Mouse (Mus musculus) intestine, embryonic 14.5 days (tissue): ENCODE results near the gene Aldh3b2. TPM values are rescaled to one million over a fixed set of nuclear protein-coding genes. Genes with fewer than 3 reads are reported as not detected.

Experiments
- ATAC-seq: fragments of 200-750 bp; cut with Nextera tagmentation; replicated peaks from 2 replicates; pipeline ENCODE4 v1.8.0; 2017; ENCODE audit warnings: low read depth, moderate number of reproducible peaks, moderate TSS enrichment, moderate library complexity; ENCODE audit not compliant: low FRiP score, low TSS enrichment
- DNase-seq: peaks from one replicate; pipeline ENCODE4 v3.0.0-alpha.2; 2018; ENCODE audit warnings: low spot score
- H3K27ac ChIP-seq: fragments of 300-500 bp; sonication (generic); 2 replicates; pipeline ENCODE4 v1.5.1; 2014; ENCODE audit warnings: low read depth, mild to moderate bottlenecking, control low read depth
- H3K27me3 ChIP-seq: fragments of 300-500 bp; sonication (generic); replicated peaks from 2 replicates; pipeline ENCODE4 v1.6.1; 2014; ENCODE audit warnings: low read length, control low read depth; ENCODE audit not compliant: control insufficient read depth, insufficient read depth
- H3K36me3 ChIP-seq: fragments of 300-500 bp; sonication (generic); 2 replicates; pipeline ENCODE4 v1.6.1; 2014; ENCODE audit warnings: low read length, control low read depth; ENCODE audit not compliant: control insufficient read depth, insufficient read depth
- H3K4me1 ChIP-seq: fragments of 300-500 bp; sonication (generic); replicated peaks from 2 replicates; pipeline ENCODE4 v1.6.1; 2014; ENCODE audit warnings: low read length, control low read depth, mixed read lengths; ENCODE audit not compliant: control insufficient read depth, insufficient read depth
- H3K4me2 ChIP-seq: fragments of 300-500 bp; sonication (generic); 2 replicates; pipeline ENCODE4 v1.6.1; 2014; ENCODE audit warnings: low read length
- H3K4me3 ChIP-seq: fragments of 300-500 bp; sonication (generic); 2 replicates; pipeline ENCODE4 v1.5.1; 2014; ENCODE audit warnings: low read depth, low read length, control low read depth, mixed read lengths
- H3K9ac ChIP-seq: fragments of 300-500 bp; sonication (generic); 2 replicates; pipeline ENCODE4 v1.6.1; 2014; ENCODE audit warnings: mild to moderate bottlenecking, low read length
- H3K9me3 ChIP-seq: fragments of 300-500 bp; sonication (generic); 2 replicates; pipeline ENCODE4 v1.6.1; 2016; ENCODE audit warnings: low read length, control low read depth; ENCODE audit not compliant: control insufficient read depth
- WGBS: fragments of 180-500 bp; shearing (Covaris S2); extraction: QIAGEN DNeasy Blood & Tissue Kit; methylation state at CpG from one replicate; pipeline ENCODE4 v1.1.7; 2014; 5-methylcytosine and 5-hydroxymethylcytosine counted together
- polyA plus RNA-seq: library from polyadenylated mRNA; unstranded; fragments of >200 nt; fragmentation: Nextera tagmentation; extraction: Ambion mirVana; gene quantifications from 2 replicates; pipeline ENCODE4 v1.2.1, GENCODE M21; 2014

The Aldh3b2 gene
- polyA plus RNA-seq, 1 experiment from 2014 or later = 1.0 TPM

GRCm38 (mm10) chr19:3997231-3997630 lies 25.1 kb downstream of the Aldh3b2 start:
- Histone ChIP-seq H3K9me3 (no peaks in the 10 kb centered on the region), H3K9ac (no peak overlapping the region), H3K27ac (no peak overlapping the region), H3K4me1 (peaks cover 16% of the 10 kb centered on the region), H3K36me3 (no peaks in the 10 kb centered on the region), H3K4me3 (no peak overlapping the region), H3K4me2 (no peak overlapping the region), H3K27me3 (no peaks in the 10 kb centered on the region)
- ATAC-seq (no peak), DNase-seq (no peak)
- 47% methylated on average over 8 of the region's 8 CpGs for whole genome bisulfite sequencing

DNA sequence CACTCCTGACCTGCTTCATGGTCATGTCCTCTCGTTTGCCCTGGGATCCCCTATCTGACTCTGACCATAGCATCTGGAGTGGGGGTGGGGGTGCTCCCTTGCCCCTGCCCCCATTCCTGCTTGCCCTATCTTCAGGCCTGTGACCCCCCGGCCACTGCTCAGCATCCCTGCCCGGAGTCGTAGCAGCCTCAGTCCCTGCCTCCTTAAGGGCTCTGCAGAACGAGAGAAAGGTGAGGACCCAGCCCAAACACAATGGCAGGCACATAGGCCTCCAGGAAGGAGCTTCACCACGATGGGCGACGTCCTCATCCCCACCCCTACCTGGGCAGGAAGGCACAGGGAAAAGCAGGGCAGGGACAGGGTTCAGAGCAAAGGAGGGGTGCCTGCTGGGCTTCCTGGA lies 26.2 kb downstream of the Aldh3b2 start:
- H3K4me2 ChIP-seq = no peak overlapping the region
- no peak overlapping the region for H3K27ac ChIP-seq
- no peak for ATAC-seq
- no peaks in the 10 kb centered on the region for H3K9me3 ChIP-seq
- H3K4me3 ChIP-seq = no peak overlapping the region
- 77% methylated on average over 8 of the region's 8 CpGs for WGBS
- no peaks in the 10 kb centered on the region for H3K36me3 ChIP-seq
- no peak overlapping the region for H3K9ac ChIP-seq
- peaks cover 16% of the 10 kb centered on the region for H3K4me1 ChIP-seq
- no peak for DNase-seq
- no peaks in the 10 kb centered on the region for H3K27me3 ChIP-seq

DNA sequence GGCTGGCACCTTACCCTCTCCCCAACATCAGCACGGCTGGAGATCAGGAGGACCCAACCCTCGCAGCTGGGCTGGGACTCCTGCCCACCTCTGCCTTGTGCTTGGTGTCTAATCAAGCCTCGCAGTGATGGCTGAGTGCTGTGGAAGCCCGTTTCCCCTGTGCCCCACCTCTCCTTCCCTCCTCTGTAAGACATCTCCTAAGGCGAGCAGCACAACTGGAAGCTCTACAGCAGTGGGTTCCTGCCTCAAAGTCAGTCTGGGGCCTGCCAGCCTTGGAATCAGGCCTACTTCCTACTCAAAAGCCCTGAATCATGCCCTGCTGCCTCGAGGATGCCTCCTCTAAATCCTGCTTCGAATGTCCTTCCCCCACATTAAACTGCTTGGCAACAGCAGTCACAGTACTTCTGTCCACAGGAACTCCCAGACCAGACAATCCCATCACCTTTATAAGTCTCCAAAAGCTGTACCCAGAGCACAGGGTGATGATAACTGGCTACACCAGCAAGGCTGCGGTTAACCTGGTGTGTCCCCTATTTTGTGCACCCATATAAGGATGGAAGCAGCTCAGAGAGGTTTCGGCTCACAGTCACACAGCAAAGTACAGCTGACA lies 27.1 kb downstream of the Aldh3b2 start:
- Histone ChIP-seq H3K36me3 (no peaks in the 10 kb centered on the region), H3K4me2 (peak overlapping the region; percentile 87), H3K27me3 (no peaks in the 10 kb centered on the region), H3K9ac (peak overlapping the region; percentile 39), H3K27ac (no peak overlapping the region; the same call in 1 of the 2 replicates), H3K4me1 (peaks cover 16% of the 10 kb centered on the region), H3K9me3 (no peaks in the 10 kb centered on the region), H3K4me3 (peak overlapping the region; percentile 59)
- no peak for ATAC-seq
- WGBS = 83% methylated on average over 9 of the region's 9 CpGs
- no peak for DNase-seq

GRCm38 (mm10) chr19:4000119-4000900 lies 28.2 kb downstream of the Aldh3b2 start, which contains the start of the genes Nudt8 and Gm49405:
Gene Nudt8 (plus strand): TSS chr19:4000580.
Gene Gm49405 (plus strand): TSS chr19:4000626.
- under 1% methylated on average over 64 of the region's 64 CpGs for WGBS
- H3K27me3 ChIP-seq = no peaks in the 10 kb centered on the region
- H3K4me2 ChIP-seq = peak within 1 kb of the TSS; percentile 87
- ATAC-seq (peak; percentile 89), DNase-seq (peak; percentile 99)
- peak within 1 kb of the TSS; percentile 97 for H3K27ac ChIP-seq
- H3K9me3 ChIP-seq = no peaks in the 10 kb centered on the region
- H3K36me3 ChIP-seq = peaks cover 2% of the 10 kb centered on the region; the same call in 1 of the 2 replicates
- H3K9ac ChIP-seq = peak within 1 kb of the TSS; percentile 64
- peak within 1 kb of the TSS; percentile 59 for H3K4me3 ChIP-seq
- peaks cover 16% of the 10 kb centered on the region for H3K4me1 ChIP-seq

DNA sequence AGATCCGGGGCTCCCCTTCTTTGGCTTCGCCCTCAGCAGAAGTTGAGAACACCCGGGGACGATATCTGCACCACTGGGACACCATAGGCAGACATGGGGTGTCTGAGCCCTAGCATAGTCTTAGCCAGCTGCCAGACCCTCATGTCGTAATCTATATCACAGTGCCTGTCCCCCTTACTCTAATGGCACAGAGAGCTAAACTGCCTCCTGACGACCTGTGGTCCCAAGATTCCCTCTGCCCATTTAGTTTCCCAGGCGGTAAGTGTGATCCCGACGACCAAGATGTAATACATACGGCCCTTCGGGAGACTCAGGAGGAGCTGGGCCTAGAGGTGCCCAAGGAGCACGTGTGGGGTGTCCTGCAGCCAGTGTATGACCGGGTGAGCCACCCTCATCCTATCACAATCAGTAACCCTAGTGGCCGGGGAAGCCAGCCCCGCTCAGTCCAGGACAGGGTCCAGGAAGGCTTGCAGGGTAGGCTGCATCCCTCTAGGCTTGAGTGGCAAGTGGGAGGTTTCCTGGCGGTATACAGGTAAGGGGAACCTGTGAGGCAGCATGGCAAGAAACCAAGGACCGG lies 28.9 kb downstream of the Aldh3b2 start:
- H3K36me3 ChIP-seq = peaks cover 9% of the 10 kb centered on the region
- H3K4me3 ChIP-seq = peak overlapping the region; percentile 59
- peak overlapping the region; percentile 87 for H3K4me2 ChIP-seq
- ATAC-seq = 0 out of 2 replicates have a peak, but pooled peaks have one; percentile 5
- peaks cover 16% of the 10 kb centered on the region for H3K4me1 ChIP-seq
- H3K9me3 ChIP-seq = no peaks in the 10 kb centered on the region
- H3K27me3 ChIP-seq = no peaks in the 10 kb centered on the region
- 15% methylated on average over 17 of the region's 17 CpGs for WGBS
- H3K9ac ChIP-seq = peak overlapping the region; percentile 64
- H3K27ac ChIP-seq = peak overlapping the region; percentile 97
- no peak for DNase-seq

- Histone ChIP-seq H3K36me3 (peaks cover 16% of the 10 kb centered on the region), H3K4me2 (peak overlapping the region; percentile 87; the same call in 1 of the 2 replicates), H3K4me3 (no peak overlapping the region), H3K27me3 (no peaks in the 10 kb centered on the region), H3K9me3 (no peaks in the 10 kb centered on the region), H3K9ac (no peak overlapping the region), H3K4me1 (peaks cover 16% of the 10 kb centered on the region), H3K27ac (no peak overlapping the region)
- ATAC-seq = no peak
- WGBS = 80% methylated on average over 5 of the region's 5 CpGs
- DNase-seq = no peak
Observed at GRCm38 (mm10) chr19:4001752-4002151, 29.6 kb downstream of the Aldh3b2 start.

GRCm38 (mm10) chr19:4003112-4003511 lies 31.0 kb downstream of the Aldh3b2 start, which contains the start of gene Doc2g:
Gene Doc2g (plus strand): TSS chr19:4003313.
- H3K9ac ChIP-seq = no peak within 1 kb of the TSS
- no peak within 1 kb of the TSS for H3K4me3 ChIP-seq
- peaks cover 16% of the 10 kb centered on the region for H3K4me1 ChIP-seq
- H3K4me2 ChIP-seq = no peak within 1 kb of the TSS
- DNase-seq (no peak), ATAC-seq (no peak)
- no peaks in the 10 kb centered on the region for H3K27me3 ChIP-seq
- H3K27ac ChIP-seq = no peak within 1 kb of the TSS
- WGBS = 71% methylated on average over 1 of the region's 1 CpGs
- H3K36me3 ChIP-seq = peaks cover 30% of the 10 kb centered on the region
- H3K9me3 ChIP-seq = no peaks in the 10 kb centered on the region

DNA sequence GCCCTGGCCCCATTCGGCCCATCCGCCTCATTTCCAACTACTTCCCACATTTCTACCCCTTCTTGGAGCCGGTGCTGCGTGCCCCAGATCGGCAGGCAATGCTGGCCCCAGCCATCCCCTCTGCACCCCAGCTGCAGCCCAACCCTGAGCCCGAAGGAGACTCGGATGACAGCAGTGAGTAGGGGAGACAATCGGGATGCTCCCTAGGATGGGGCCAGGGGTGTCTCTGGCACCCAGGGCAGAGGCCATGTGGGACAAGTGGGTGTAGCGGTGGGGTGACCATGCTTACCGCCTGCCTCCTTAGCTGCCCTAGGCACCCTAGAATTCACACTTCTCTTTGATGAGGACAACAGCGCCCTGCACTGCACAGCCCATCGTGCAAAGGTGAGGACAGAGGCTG lies 31.5 kb downstream of the Aldh3b2 start:
- no peak for DNase-seq
- peaks cover 16% of the 10 kb centered on the region for H3K4me1 ChIP-seq
- no peak for ATAC-seq
- H3K27me3 ChIP-seq = no peaks in the 10 kb centered on the region
- 69% methylated on average over 12 of the region's 12 CpGs for WGBS
- H3K9ac ChIP-seq = no peak overlapping the region
- no peaks in the 10 kb centered on the region for H3K9me3 ChIP-seq
- H3K4me3 ChIP-seq = no peak overlapping the region
- H3K27ac ChIP-seq = no peak overlapping the region
- H3K36me3 ChIP-seq = peaks cover 35% of the 10 kb centered on the region
- H3K4me2 ChIP-seq = no peak overlapping the region
